ENCODE assay signal across 12 mouse cellular contexts in the genomic region with DNA sequence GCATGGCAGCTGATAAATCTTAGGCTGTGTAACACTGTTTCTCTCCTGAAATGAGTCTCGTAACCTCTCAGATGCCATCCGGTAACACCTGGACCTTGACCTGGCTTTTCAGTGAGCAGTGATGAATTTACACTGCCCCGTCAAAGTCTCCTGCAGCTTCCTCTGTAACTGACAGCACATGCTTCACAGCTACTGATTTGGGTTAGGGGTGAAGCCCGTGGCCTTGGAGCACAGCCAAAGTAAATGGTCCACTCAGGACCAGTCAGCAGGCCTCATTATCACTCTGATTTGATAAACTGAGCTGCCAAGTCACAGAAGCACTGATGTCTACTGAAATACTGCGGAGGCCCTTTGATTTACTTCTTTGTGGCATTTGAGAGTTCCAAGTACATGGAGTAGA.
A peak's percentile ranks its signal among the peaks of the same experiment; 100 is the strongest.
DNase-seq lines count a peak whose midpoint lies in the region; ATAC-seq and TF ChIP-seq lines count a peak whose summit lies in the region.
"Had no signal": no experiment of that assay in that cellular context is flagged by ENCODE, and none has a peak within 500 bp of the region (broad histone marks: within the 10 kb centered on the region; RNA-seq: fewer than 3 reads in every experiment).

No protein-coding gene starts in this region.

- H3K36me3 ChIP-seq in kidney, embryonic 14.5 days (ENCODE audit: control insufficient read depth, insufficient read depth, low read length), result no peaks in the 10 kb centered on the region
- no peaks in the 10 kb centered on the region for H3K36me3 ChIP-seq in stomach, postnatal 0 days (ENCODE audit: control insufficient read depth, insufficient read depth, low read length)
- H3K36me3 ChIP-seq: limb, embryonic 13.5 days had no signal

- DNase-seq in embryo, embryonic 10 days (ENCODE audit: low spot score), result peak; percentile 9
- no peak for DNase-seq in embryo, embryonic 9.5 days (ENCODE audit: extremely low spot score)
- no peak for DNase-seq in kidney, postnatal 36 days
- peak; percentile 32 for DNase-seq in ovary, adult 18-20 months (ENCODE audit: low spot score)
- no peak for DNase-seq in ovary, postnatal 10 days (ENCODE audit: low spot score)
- DNase-seq in stomach, postnatal 0 days (ENCODE audit: low spot score), result peak; percentile 14
- DNase-seq in layer of hippocampus, adult 18-20 months (ENCODE audit: low spot score in 2 of 2), result no peak
- DNase-seq: thymus, postnatal 36 days had no signal

- no peaks in the 10 kb centered on the region for H3K27me3 ChIP-seq in kidney, embryonic 14.5 days (ENCODE audit: control insufficient read depth, insufficient read depth, low read length)
- H3K27me3 ChIP-seq in stomach, postnatal 0 days (ENCODE audit: control insufficient read depth, insufficient read depth, low read length), result no peaks in the 10 kb centered on the region
- H3K27me3 ChIP-seq: forebrain, embryonic 13.5 days; limb, embryonic 13.5 days had no signal

- H3K4me1 ChIP-seq in kidney, embryonic 14.5 days (ENCODE audit: control insufficient read depth, insufficient read depth, low read length), result no peaks in the 10 kb centered on the region
- H3K4me1 ChIP-seq in stomach, postnatal 0 days (replicated peaks; ENCODE audit: control insufficient read depth, insufficient read depth), result no peaks in the 10 kb centered on the region

- TF ChIP-seq CTCF in stomach, postnatal 0 days (IDR thresholded peaks at IDR 0.05; ENCODE audit: low read depth), result no peak

- H3K9ac ChIP-seq in kidney, embryonic 14.5 days (ENCODE audit: low read depth, low read length), result no peak overlapping the region
- H3K9ac ChIP-seq in stomach, postnatal 0 days (ENCODE audit: low read length), result no peak overlapping the region
- H3K9ac ChIP-seq: forebrain, embryonic 13.5 days; limb, embryonic 13.5 days had no signal

- 25% methylated on average over 5 of the region's 5 CpGs for WGBS in kidney, embryonic 14.5 days
- WGBS in stomach, postnatal 0 days, result 28% methylated on average over 5 of the region's 5 CpGs

- no peak overlapping the region for H3K4me3 ChIP-seq in kidney, embryonic 14.5 days (ENCODE audit: low read length)
- H3K4me3 ChIP-seq in stomach, postnatal 0 days (ENCODE audit: low read depth, low read length), result no peak overlapping the region
- H3K4me3 ChIP-seq: forebrain, embryonic 13.5 days; limb, embryonic 13.5 days had no signal

- H3K4me2 ChIP-seq in kidney, embryonic 14.5 days (replicated peaks; ENCODE audit: low read depth, low read length), result no peak overlapping the region
- H3K4me2 ChIP-seq in stomach, postnatal 0 days (replicated peaks; ENCODE audit: low read depth), result no peak overlapping the region
- H3K4me2 ChIP-seq: forebrain, embryonic 13.5 days; limb, embryonic 13.5 days had no signal

- no peak overlapping the region for H3K27ac ChIP-seq in kidney, embryonic 14.5 days (ENCODE audit: low read depth, low read length)
- H3K27ac ChIP-seq in stomach, postnatal 0 days (replicated peaks), result no peak overlapping the region
- H3K27ac ChIP-seq: forebrain, embryonic 13.5 days; limb, embryonic 13.5 days had no signal

- no peaks in the 10 kb centered on the region for H3K9me3 ChIP-seq in kidney, embryonic 14.5 days (ENCODE audit: control insufficient read depth, low read length)
- H3K9me3 ChIP-seq in stomach, postnatal 0 days (ENCODE audit: control insufficient read depth, low read length), result no peaks in the 10 kb centered on the region
- H3K9me3 ChIP-seq: forebrain, embryonic 13.5 days; limb, embryonic 13.5 days had no signal

- ATAC-seq in kidney, embryonic 14.5 days (ENCODE audit: low FRiP score, low TSS enrichment), result peak; percentile 85
- ATAC-seq in stomach, postnatal 0 days (ENCODE audit: low FRiP score, low TSS enrichment), result no peak
- ATAC-seq: activated CD4-positive, CD25-positive, alpha-beta regulatory T cell, adult 4 months; forebrain, embryonic 13.5 days had no signal

- no peak for TF ChIP-seq EP300 in stomach, postnatal 0 days (optimal IDR thresholded peaks at IDR 0.05)

Comparison
In these comparisons a context has a peak if more than half of its experiments do, and no peak if none do; other contexts are left out.
1. DNase-seq: peak in embryo, embryonic 10 days (single experiment), ovary, adult 18-20 months (single experiment) and stomach, postnatal 0 days (single experiment); none in embryo, embryonic 9.5 days (single experiment), kidney, postnatal 36 days (0 of 2), ovary, postnatal 10 days (single experiment) and layer of hippocampus, adult 18-20 months (0 of 2).